Mouse (Mus musculus): Measurements from ENCODE around the gene Nrm.

Nrm gene

DNA sequence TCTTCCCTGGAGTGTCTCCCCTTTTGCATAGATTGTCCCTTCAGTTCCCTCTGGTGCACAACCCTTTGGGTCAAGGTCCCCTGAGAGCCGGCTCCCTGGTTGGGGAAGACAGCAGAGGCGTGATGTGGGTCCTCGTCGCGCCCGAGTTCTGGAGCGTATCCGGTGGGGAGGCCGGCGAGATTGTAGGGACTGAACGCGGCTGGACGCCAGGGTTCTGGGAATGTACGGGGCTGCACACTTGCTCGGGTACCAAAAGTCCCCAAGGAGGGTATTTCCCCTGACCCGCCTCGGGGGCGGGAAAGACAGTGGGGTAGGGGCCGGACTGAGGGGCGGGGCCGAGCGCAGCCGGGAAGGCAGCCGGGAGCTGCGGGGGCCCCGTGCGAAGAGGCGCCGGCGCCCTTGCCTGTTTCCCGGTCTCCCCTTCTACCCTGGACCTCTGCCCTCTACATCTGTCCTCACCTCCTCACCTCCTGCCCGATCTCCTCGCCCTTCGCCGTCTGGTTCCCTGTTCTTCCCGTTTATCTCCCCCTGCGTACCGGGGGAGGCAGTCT, 5.2 kb downstream of the Nrm start:
- in situ Hi-C loops (cut with MboI, MseI), result loop anchor here (5.0 to 25.0 kb wide), 2 partner anchors 39 to 1679 kb away; partner anchors contain the start of genes Psmb8, Psmb9 and Tap1

DNA sequence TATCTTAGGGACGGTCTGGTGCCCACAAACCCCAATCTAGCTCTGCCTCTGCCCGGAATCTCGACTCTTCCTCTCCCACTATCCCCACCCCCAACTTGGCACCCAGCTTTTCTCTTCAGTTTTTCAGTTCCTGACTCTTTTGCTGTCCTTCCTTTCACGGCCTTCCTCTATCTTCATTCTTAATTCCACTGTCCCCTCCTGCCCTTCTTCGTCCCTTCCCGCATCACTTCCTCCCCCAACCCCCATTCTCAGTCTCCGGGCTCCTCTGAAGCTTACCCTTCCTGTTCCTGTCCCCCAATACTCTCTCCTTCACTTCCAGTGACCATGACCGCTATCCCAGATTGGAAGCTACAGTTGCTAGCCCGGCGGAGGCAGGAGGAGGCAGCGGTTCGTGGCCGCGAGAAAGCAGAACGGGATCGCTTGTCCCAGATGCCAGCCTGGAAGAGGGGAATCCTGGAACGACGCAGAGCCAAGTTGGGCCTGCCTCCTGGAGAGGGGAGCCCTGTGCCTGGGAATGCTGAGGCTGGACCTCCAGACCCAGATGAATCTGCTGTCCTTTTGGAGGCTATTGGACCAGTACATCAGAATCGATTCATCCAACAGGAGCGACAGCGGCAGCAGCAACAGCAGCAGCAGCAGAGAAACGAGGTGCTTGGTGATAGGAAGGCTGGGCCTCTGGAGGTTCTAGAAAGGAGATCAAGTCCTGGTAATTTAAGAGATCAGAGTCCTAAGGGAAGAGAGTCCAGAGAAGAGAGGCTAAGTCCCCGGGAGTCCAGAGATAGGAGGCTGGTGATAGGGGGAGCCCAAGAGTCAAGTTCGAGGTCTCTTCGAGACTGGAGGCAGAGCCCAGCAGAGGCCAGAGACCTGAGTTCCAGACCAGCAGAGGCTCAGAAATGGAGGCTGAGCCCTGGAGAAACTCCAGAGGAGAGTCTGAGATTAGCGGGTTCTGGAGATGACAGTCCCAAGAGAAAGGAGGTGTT, 6.1 kb downstream of the Nrm start:
- in situ Hi-C loops (cut with MboI, MseI), result loop anchor here (5.0 to 25.0 kb wide), 2 partner anchors 40 to 1680 kb away; partner anchors contain the start of genes Psmb8, Psmb9 and Tap1

DNA sequence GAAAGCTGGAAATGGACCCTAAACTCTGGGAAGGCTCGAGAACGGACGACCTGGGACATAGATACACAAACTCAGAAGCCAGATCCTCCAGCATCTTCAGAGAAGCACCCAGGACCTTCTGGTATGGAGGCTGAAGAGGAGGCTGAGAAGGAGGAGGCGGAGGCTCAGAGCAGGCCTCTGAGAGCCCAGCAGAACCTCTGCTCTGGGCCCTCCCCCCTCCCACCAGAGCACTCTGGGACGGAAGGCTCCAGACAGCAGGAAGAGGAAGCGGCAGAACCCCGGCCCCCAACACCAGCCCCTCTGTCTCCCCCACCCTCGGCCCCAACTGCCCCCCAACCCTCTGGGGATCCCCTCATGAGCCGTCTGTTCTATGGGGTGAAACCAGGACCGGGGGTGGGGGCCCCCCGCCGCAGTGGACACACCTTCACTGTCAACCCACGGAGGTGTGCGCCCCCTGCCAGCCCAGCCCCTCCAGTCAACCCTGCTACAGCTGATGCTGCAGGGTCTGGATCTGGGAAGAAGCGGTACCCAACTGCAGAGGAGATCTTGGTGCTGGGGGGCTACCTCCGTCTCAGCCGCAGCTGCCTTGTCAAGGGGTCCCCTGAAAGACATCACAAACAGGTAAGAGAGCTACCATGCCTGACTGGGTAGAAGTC, 7.2 kb downstream of the Nrm start:
- in situ Hi-C loops (cut with MboI, MseI), result loop anchor here (5.0 to 25.0 kb wide), 2 partner anchors 41 to 1681 kb away; partner anchors contain the start of genes Psmb8, Psmb9 and Tap1

DNA sequence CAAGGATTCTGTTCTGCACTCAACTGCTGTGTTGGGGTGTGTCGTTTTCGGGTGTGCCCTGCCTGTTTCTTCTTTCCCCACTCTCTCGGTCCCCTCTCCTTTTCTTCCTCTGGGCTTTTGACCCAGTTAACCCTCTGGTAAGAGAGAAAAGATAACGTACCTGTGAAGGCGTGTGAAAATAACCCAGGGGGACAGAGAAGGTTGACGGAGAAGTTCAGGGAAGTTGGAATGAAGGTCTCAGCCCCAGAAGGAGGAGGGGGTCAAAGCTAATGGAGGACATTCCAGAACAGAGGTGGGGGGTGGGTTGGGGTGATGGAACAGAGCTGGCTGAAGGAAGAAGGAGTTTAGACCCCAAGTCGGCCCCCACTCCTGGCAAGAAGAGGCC, 7.8 kb downstream of the Nrm start:
- in situ Hi-C loops (cut with MboI, MseI), result loop anchor here (5.0 to 25.0 kb wide), 2 partner anchors 42 to 1682 kb away; partner anchors contain the start of genes Psmb8, Psmb9 and Tap1

DNA sequence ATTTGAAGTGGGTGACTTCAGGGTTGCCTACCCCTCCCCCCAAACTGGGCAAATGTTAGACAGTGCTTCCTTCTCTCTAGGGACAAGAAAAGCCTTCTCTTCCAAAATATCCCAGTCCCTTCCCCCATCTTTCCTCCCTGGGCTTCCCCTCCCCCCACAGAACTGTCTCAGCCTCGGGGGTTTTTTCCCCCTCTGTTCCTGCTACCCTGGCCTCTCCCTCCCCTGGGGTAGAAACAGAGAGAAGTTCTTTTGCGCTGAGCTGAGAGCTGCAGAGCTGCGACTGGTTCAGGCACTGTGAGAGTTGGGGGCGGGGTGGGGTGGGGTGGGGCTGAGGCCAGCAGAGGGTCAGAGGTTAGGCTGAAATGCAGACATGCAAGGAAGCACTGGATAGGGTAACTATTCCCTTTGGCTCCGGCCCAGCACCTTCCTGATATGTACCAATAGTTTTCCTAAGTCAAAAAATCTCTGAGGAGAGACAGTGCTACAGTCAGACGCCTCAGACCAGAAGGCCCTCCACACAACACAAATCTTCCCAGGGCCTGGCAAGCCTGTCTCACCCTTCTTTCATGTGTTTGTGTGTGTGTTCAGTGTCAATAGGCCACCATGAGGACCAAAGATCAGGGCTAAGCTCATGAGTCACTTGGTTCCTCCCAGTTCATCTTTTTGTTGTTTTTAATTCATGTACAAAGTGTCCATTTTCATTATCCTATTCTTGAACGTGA, 8.4 kb downstream of the Nrm start:
- in situ Hi-C loops (cut with MboI, MseI), result loop anchor here (5.0 to 25.0 kb wide), 2 partner anchors 42 to 1682 kb away; partner anchors contain the start of genes Psmb8, Psmb9 and Tap1

DNA sequence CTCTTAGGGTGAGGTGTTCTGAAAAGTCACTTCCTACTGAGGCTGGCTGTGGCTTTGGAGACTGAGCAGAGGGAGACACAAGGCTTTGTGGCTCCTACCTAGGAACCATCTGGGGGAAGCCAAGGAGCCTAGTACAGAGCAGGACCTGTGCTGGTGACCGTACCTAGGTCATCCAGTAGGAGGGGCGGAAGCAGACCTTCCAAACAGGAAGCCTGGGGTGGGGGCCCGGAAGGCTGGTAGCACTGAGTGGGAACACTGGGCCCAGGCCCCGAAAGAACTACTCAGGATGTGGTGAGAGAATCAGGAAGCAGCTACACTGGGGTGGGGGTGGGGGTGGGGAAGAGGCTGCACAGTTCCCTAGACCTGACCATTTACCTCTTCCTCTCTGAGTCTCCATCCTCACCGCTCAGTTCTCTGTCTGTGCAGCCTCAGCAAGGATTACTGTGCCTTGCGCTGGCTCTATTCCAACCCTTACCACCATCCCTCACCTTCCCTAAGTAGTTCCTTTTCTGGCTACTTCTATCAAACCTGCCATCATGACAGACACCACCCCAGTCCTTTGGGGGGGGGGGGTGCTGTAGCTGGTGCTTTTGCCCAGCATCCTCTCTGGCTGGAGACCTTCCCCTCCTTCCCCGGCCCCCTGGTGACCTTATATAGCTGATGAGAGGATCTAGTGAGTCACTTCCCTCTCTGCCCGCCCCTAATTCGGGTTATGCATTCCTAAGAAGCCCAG, 9.2 kb downstream of the Nrm start:
- in situ Hi-C loops (cut with MboI, MseI), result loop anchor here (25.0 kb wide), 1 partner anchor 1683 kb away; the partner anchor contains the start of genes Psmb8, Psmb9 and Tap1

DNA sequence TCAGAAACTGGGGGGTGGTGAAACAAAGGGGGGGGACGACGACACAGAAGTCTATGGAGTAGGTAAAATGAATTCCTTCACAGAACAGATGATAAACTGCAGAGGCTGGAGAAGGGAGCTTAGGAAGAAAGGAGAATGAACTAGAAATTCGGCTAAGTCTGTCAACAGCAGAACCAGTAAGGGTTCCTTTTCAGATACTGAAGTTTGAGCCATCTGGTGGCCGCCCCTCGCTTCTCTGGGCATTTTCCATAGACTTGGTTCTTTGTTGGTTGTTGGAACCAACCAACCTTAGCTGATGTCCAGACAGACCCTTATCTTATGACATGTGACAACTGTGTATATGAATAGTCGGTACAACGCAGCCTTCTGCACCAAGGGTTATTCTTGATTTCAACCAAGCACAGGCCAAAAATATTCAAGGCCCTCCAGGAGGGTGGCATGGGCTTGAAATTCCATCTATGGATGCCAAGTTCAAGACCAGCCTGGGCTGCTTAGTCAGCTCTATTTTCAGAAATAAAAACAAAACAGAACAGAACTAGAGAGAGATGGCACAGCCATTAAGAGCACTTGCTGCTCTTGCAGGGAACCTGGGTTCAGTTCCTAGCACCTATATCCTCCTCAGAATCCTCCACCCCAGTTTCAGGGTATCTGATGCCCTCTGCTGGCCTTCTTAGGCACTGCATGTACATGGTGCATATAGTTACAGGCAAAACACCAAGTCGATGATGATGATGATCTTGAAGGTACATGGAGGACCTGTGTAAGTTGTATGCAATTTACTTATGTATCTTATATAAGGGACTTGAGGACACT, 10.0 kb downstream of the Nrm start:
- in situ Hi-C loops (cut with MboI, MseI), result loop anchor here (25.0 kb wide), 1 partner anchor 1684 kb away; the partner anchor contains the start of genes Psmb8, Psmb9 and Tap1

DNA sequence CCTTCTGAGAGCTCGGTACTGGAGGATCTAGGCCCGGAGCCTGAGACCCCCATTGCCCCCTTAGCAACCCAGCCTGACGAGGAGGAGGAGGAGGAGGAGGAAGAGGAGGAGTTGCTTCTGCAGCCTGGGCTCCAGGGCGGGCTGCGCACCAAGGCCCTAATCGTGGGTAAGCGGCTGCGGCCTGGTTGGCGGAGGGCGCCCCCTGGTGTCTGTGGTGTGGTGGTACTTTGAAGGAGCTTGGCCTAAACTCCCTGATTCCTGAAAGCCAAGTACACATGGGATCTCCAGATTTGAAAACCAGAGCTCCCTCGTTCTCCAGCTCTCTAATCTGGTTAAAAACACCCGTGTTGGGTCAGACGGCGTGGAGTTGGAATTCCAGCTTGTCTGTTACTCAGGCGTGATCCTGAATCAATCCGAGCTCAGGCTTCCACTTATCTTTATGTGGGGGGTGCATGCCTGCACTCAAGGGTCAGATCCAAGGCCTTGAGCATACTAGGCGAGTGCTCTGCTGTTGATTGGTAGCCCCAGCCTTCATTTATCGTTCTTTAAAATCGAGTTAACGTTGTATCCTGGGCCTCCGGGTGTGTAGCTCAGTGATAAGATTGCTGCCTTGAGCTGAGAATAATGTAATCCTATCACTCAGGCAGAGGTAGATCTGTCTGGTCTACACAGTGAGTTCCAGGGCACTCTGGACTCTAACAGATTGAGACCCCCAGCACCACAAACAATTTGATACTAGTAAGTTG, 12.8 kb downstream of the Nrm start:
- in situ Hi-C loops (cut with MboI, MseI), result loop anchor here (25.0 kb wide), 1 partner anchor 1687 kb away; the partner anchor contains the start of genes Psmb8, Psmb9 and Tap1

DNA sequence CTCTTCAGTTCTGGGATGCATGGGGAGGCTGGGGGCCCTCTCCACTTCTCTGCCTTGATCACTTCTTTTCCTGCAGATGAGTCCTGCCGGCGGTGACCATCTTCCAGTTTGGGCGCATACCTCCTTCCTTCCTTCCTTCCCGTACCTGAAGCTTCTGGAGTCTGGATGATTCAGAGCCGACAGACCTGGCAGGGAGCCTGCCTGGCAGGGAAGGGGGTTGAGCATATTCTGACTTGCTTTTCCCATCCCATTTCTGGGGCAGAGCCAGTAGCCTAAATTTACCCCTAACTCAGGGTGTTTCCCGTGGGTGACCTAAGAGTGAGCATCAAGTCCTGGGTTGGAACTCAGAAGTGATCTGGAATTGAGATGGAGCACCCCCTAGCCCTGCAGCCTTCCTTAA, 13.6 kb downstream of the Nrm start:
- in situ Hi-C loops (cut with MboI, MseI), result loop anchor here (25.0 kb wide), 1 partner anchor 1687 kb away; the partner anchor contains the start of genes Psmb8, Psmb9 and Tap1

DNA sequence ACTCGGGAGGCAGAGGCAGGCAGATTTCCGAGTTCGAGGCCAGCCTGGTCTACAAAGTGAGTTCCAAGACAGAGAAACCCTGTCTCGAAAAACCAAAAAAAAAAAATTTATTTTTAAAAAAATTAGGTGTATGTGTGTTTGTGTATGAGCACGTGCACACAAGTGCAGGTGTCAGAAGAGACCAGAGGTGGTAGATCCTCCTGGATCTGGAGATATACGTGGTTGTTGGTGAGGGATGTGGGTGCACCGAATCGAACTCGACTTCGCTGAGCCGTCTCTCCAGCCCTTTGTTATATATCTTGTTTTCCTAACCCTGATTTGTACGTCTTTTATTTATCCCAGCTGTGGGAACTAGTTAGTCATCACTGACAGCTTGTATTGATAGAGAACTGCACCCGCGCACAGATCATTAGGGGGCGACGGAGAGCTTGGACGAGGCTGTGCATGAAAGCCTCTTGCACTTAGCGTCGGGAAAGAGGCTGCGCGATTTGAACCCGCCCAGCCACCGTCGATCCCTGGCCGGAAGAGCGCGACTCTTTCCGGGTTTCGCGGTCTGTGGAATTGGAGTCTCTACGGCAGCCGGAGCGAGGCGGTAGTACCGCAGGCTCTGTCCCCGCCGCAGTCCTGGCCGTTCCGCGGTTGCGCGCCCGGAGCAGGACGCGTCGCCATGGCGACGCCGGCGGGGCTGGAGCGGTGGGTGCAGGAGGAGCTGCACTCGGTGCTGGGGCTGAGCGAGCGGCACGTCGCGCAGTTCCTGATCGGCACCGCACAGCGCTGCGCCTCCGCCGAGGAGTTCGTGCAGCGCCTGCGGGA, 18.3 kb downstream of the Nrm start, which contains the start of gene Dhx16:
Dhx16 (plus strand) TSS at position 575 of the 813 bp plus-strand sequence.
- in situ Hi-C loops (cut with MboI, MseI), result no loop called here

DNA sequence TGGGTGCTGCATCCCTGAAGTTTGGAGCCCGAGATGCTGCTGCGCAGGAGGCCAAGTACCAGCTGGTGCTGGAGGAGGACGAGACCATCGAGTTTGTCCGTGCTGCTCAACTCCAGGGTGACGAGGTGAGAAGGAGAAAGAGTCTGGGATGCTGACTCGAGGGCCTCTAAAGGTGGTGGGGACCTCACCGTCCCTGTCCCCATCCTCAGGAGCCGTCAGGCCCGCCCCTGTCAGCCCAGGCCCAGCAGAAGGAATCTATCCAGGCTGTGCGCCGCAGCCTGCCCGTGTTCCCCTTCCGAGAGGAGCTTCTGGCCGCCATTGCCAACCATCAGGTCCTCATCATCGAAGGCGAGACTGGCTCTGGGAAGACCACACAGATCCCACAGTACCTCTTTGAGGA, 21.8 kb downstream of the Nrm start:
- in situ Hi-C loops (cut with MboI, MseI), result no loop called here

DNA sequence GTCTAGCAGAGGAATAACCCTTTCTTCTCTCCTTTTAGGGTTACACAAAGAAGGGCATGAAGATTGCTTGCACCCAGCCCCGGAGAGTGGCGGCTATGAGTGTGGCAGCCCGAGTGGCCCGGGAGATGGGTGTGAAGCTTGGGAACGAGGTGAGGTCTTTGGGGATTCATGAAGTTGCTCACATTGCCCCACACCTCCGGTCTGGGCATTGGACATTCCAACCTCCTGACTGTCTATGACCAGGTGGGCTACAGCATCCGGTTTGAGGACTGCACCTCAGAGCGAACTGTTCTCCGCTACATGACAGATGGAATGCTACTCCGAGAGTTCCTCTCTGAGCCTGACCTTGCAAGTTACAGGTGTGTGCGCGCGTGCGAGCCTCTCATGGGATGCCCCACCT, 22.7 kb downstream of the Nrm start:
- in situ Hi-C loops (cut with MboI, MseI), result no loop called here

DNA sequence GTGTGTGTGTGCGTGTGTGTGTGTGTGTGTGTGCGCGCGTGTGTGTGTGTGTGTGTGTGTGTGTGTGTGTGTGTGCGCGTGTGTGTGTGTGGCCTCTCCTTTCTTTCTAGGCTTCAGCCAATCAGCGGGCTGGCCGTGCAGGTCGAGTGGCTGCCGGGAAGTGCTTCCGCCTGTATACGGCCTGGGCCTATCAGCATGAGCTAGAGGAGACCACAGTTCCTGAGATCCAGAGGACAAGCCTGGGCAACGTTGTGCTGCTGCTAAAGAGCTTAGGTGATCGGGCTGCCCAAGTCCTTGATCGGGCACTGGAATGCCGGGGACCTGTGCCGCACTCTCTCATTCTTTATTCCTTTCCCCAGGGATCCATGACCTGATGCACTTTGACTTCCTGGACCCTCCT, 26.6 kb downstream of the Nrm start:
- in situ Hi-C loops (cut with MboI, MseI), result no loop called here

DNA sequence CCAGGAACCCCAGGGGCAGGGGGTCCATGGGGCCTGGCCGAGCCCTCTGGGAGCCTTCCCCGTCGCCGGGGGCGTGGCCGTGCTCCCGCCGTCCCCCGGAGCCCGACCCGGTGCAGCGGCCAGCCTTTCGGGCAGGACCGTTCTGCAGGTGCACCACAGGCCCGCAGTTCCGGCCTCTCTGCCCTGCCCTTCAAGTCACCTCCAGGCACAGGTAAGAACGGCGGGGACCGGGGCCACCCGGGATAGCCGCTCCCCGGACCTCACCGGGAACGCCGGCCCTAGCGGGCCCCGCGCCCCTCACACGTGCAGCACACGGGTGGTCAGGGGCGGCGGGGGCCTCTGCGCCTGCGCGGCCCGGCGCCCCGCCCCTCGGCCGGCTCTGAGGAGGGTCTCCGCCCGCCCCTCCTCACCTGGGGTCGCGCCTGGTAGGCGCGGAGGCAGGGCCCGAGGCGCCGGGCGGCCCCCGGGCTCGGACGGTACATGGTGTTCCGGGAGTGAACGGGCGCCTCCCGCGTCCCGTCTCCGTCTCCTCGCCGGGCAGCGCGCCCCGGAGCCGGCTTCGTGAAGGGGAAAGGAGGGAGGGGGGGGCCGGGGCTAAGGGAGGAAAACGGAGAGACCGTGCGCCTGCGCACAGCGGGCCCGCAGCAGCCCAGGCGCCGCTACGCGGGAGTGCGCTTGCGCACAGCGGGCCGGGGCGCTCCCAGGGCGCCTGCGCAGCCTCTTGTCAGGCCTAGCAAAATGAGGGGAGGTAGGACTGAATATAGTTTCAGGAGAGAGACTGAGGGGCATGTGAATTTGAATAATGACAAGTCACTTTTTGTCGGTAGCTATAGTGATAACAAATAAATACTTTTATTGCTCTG, 35.9 kb downstream of the Nrm start, which contains the start of gene 2310061I04Rik:
2310061I04Rik (minus strand) TSS at position 651 of the 863 bp plus-strand sequence.
- in situ Hi-C loops (cut with MboI, MseI), result no loop called here

DNA sequence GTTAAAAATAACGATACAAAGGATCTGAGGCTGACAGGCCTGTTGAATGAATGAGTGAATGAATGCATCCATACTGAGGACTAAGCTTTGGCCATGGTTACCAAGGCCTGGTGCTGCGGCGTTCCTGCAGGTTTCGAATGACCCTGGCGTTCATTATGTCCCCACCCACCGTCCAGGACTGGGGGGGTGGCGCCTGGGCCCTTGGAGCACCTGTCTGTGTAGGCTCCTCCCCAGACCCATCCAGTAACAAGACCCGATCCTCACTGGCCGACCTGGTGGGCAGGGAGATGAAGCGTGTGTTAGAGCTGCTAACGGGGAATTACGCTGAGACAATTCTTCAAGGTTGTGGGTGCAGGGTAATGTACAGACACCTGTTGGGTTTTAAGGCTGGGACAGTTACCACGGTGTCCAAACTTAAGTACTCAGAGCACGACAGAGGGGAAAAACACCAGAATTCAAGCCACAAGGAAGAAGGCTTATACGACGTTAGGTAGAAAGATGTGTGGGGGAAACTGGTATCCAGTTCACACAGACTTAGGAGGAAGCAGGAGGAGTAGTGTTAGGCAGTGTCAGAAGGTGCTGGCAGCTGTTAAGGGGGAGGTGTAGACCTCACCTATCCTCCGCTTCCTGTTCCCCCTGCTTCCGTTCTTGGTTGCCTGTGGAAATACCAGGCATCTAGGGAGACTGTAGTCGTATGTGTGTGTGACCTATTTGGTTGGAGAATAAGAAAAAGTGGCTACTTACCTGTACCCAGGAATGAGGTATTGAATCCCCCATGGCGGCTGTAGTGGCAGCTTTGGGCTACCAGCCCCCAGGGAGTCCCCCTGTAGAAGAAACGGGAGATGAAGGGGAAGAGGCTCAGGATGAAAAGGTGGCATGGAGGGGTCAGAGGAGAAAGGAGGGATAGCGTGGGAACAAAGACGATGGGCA, 36.8 kb downstream of the Nrm start:
- in situ Hi-C loops (cut with MboI, MseI), result no loop called here

DNA sequence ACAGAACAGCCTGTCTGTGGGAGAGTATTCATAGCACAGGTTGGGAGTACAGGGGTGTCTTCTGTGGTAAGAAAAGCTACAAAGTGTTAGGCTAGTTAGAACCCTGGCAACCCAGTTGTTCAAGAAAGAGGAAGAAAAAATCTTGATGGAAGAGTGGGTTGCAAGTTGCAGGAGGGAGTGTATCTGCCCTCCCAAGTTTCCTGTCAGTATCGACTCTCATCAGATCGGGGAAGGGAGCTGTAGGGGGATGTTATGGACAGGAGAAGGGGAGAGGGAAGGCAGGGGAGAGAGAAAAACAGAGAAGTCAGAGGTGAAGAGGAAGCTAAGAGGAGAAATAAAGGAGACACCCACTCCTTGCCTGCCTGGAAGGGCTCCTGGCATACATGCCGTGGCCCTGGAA, 39.5 kb downstream of the Nrm start:
- in situ Hi-C loops (cut with MboI, MseI), result no loop called here

Data from T-helper 1 cell (primary cell).